Mouse (Mus musculus) lung, adult 2 months (tissue): ENCODE measurements around the gene Scgb1b2.

ENCODE experiments used
- CTCF ChIP-seq: fragments of 200-500 bp; IDR thresholded peaks from 2 replicates; pipeline ENCODE4 v1.5.1; 2011; ENCODE audit warnings: mild to moderate bottlenecking, low read length, control low read depth; ENCODE audit not compliant: insufficient read depth
- POLR2A ChIP-seq: fragments of 200-500 bp; IDR thresholded peaks from 2 replicates; pipeline ENCODE4 v1.6.1; 2011; ENCODE audit warnings: low read depth, mild to moderate bottlenecking, control low read depth, low read length, borderline replicate concordance; ENCODE audit errors: extremely low read depth

DNA sequence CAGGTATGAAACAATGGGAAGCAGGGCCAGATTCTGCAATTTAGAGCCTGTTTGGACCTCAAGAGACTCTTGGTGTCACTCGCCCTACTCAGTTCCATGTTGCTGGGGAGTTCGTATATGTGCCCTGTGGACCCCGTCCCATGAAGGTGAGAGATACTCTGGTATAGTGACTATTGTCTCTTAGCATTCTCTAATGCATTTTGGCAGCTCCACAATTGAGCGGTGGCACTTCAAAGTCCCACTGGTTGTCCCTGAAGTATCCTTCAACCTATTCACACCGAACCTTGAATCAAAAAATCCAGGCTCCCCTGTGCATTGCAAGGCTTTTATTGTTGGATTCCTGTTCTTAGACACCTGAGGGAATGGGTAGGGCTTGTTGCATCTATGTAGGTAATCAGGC, 1.4 kb downstream of the Scgb1b2 start, which contains the start of gene Scgb2b2:
- TF ChIP-seq CTCF (no peak), POLR2A (no peak)
